Comparison of ENCODE assay signal across 9 mouse cellular contexts in the genomic region with DNA sequence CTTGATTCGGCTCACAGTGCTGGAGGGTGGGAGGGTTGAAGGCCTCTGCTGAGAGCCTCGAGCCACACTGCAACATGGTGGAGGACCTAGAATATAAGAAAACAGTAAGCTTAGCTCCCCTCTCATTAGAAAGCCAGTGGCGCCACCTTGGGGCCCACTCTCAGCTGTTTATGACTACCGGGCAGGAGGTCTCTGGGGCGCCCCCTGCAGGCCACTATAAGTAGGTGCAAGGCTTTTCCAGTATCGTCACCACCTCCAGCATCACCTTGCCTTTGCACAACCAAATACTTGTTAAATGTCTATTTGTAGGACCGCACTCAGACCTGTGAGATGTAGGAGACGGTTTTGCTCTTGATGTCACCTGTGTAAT. TPM values are rescaled to one million over a fixed set of nuclear protein-coding genes. Genes with fewer than 3 reads are reported as not detected.
DNase-seq lines count a peak whose midpoint lies in the region; ATAC-seq lines count a peak whose summit lies in the region.
"Had no signal": no experiment of that assay in that cellular context is flagged by ENCODE, and none has a peak within 500 bp of the region (broad histone marks: within the 10 kb centered on the region; RNA-seq: fewer than 3 reads in every experiment).

No protein-coding gene starts in this region.

- 43% methylated on average over 8 of the region's 8 CpGs for WGBS in hindbrain, embryonic 10.5 days
- WGBS in hindbrain, embryonic 16.5 days, result 39% methylated on average over 8 of the region's 8 CpGs
- 39% methylated on average over 8 of the region's 8 CpGs for WGBS in heart, embryonic 10.5 days

- H3K27ac ChIP-seq in hindbrain, embryonic 10.5 days, result no peak overlapping the region
- no peak overlapping the region for H3K27ac ChIP-seq in hindbrain, embryonic 16.5 days (ENCODE audit: low read depth, low read length)
- no peak overlapping the region for H3K27ac ChIP-seq in heart, embryonic 10.5 days
- H3K27ac ChIP-seq: midbrain, embryonic 12.5 days had no signal

- H3K4me2 ChIP-seq in hindbrain, embryonic 16.5 days (ENCODE audit: low read length), result no peak overlapping the region
- H3K4me2 ChIP-seq: midbrain, embryonic 12.5 days had no signal

- peak; percentile 60 for DNase-seq in hindbrain, embryonic 10.5 days (ENCODE audit: low spot score)
- DNase-seq in adrenal gland, adult 2 months, result peak; percentile 34
- DNase-seq in embryo, embryonic 10 days (ENCODE audit: low spot score), result peak; percentile 66
- peak; percentile 90 for DNase-seq in heart, embryonic 10.5 days (ENCODE audit: low spot score)
- peak; percentile 71 to 80 for DNase-seq in layer of hippocampus, postnatal 10 days (ENCODE audit: low spot score in 2 of 2)
- DNase-seq in lung, postnatal 36 days, result peak; percentile 76
- peak; percentile 73 to 90 for DNase-seq in spleen, postnatal 10 days (ENCODE audit: low spot score in 2 of 2)

- no peak overlapping the region for H3K9ac ChIP-seq in hindbrain, embryonic 16.5 days (ENCODE audit: low read depth, low read length)
- H3K9ac ChIP-seq: midbrain, embryonic 12.5 days had no signal

- no peaks in the 10 kb centered on the region for H3K36me3 ChIP-seq in hindbrain, embryonic 10.5 days
- no peaks in the 10 kb centered on the region for H3K36me3 ChIP-seq in hindbrain, embryonic 16.5 days (ENCODE audit: control insufficient read depth, insufficient read depth, low read length)
- H3K36me3 ChIP-seq in heart, embryonic 10.5 days, result no peaks in the 10 kb centered on the region
- H3K36me3 ChIP-seq: midbrain, embryonic 12.5 days had no signal

- no peak overlapping the region for H3K4me3 ChIP-seq in hindbrain, embryonic 10.5 days
- H3K4me3 ChIP-seq in hindbrain, embryonic 16.5 days (ENCODE audit: low read length), result no peak overlapping the region
- no peak overlapping the region for H3K4me3 ChIP-seq in heart, embryonic 10.5 days
- H3K4me3 ChIP-seq: midbrain, embryonic 12.5 days had no signal

- H3K4me1 ChIP-seq in hindbrain, embryonic 10.5 days (replicated peaks), result peaks cover 16% of the 10 kb centered on the region
- H3K4me1 ChIP-seq in hindbrain, embryonic 16.5 days (ENCODE audit: control insufficient read depth, insufficient read depth, low read depth, low read length), result no peaks in the 10 kb centered on the region
- peaks cover 8% of the 10 kb centered on the region for H3K4me1 ChIP-seq in heart, embryonic 10.5 days
- H3K4me1 ChIP-seq: midbrain, embryonic 12.5 days had no signal

- no peak for ATAC-seq in hindbrain, embryonic 16.5 days

- H3K9me3 ChIP-seq in hindbrain, embryonic 10.5 days, result no peaks in the 10 kb centered on the region
- H3K9me3 ChIP-seq in hindbrain, embryonic 16.5 days (ENCODE audit: control insufficient read depth, low read length), result no peaks in the 10 kb centered on the region
- no peaks in the 10 kb centered on the region for H3K9me3 ChIP-seq in heart, embryonic 10.5 days
- H3K9me3 ChIP-seq: midbrain, embryonic 12.5 days had no signal

- H3K27me3 ChIP-seq in hindbrain, embryonic 10.5 days (ENCODE audit: insufficient read depth, poor library complexity, severe bottlenecking), result no peaks in the 10 kb centered on the region
- no peaks in the 10 kb centered on the region for H3K27me3 ChIP-seq in hindbrain, embryonic 16.5 days (replicated peaks; ENCODE audit: control insufficient read depth, insufficient read depth, low read length)
- peaks cover 19% of the 10 kb centered on the region; the same call in 1 of the 2 replicates for H3K27me3 ChIP-seq in heart, embryonic 10.5 days (ENCODE audit: insufficient read depth, poor library complexity, severe bottlenecking)
- H3K27me3 ChIP-seq: midbrain, embryonic 12.5 days had no signal

RNA-seq across cellular contexts. Expression of a gene that starts 21.3 kb away (rescaled TPM):
- not detected in 2 replicates for polyA plus RNA-seq in hindbrain, embryonic 10.5 days (2016; fragmentation: Nextera tagmentation; extraction: Ambion mirVana)
- polyA plus RNA-seq in hindbrain, embryonic 16.5 days (2015; fragmentation: Nextera tagmentation; extraction: Ambion mirVana), result 1.6 and 2.0 TPM in 2 replicates
- not detected for total RNA-seq in adrenal gland, adult 2 months (2021)
- polyA plus RNA-seq in adrenal gland, adult 2 months (2012; rRNA removed), result not detected in 2 replicates
- polyA plus RNA-seq in heart, embryonic 10.5 days (2016; fragmentation: Nextera tagmentation; extraction: Ambion mirVana), result not detected in 2 replicates
- total RNA-seq in layer of hippocampus, postnatal 10 days (2021), result 1 to 10 TPM; 1.6 to 2.7 TPM

RNA-seq across cellular contexts. Expression of a gene that starts 24.9 kb away (rescaled TPM):
- 4,383 and 4,938 TPM in 2 replicates for polyA plus RNA-seq in hindbrain, embryonic 10.5 days (2016; fragmentation: Nextera tagmentation; extraction: Ambion mirVana)
- polyA plus RNA-seq in hindbrain, embryonic 16.5 days (2015; fragmentation: Nextera tagmentation; extraction: Ambion mirVana), result 6,688 and 8,147 TPM in 2 replicates
- total RNA-seq in adrenal gland, adult 2 months (2021), result 1,000 to 10,000 TPM; 1,707 to 1,770 TPM
- 1,248 and 1,571 TPM in 2 replicates for polyA plus RNA-seq in adrenal gland, adult 2 months (2012; rRNA removed)
- 9,075 and 12,184 TPM in 2 replicates for polyA plus RNA-seq in heart, embryonic 10.5 days (2016; fragmentation: Nextera tagmentation; extraction: Ambion mirVana)
- total RNA-seq in layer of hippocampus, postnatal 10 days (2021), result 100 to 1,000 TPM; 562 to 789 TPM

RNA-seq across cellular contexts. Expression of a gene that starts 26.4 kb away (rescaled TPM):
- 29.7 and 30.8 TPM in 2 replicates for polyA plus RNA-seq in hindbrain, embryonic 10.5 days (2016; fragmentation: Nextera tagmentation; extraction: Ambion mirVana)
- 15.8 and 20.1 TPM in 2 replicates for polyA plus RNA-seq in hindbrain, embryonic 16.5 days (2015; fragmentation: Nextera tagmentation; extraction: Ambion mirVana)
- total RNA-seq in adrenal gland, adult 2 months (2021), result 1 to 10 TPM; 5.2 to 7.4 TPM
- 3.0 and 3.4 TPM in 2 replicates for polyA plus RNA-seq in adrenal gland, adult 2 months (2012; rRNA removed)
- 14.9 and 16.8 TPM in 2 replicates for polyA plus RNA-seq in heart, embryonic 10.5 days (2016; fragmentation: Nextera tagmentation; extraction: Ambion mirVana)
- total RNA-seq in layer of hippocampus, postnatal 10 days (2021), result 10 to 100 TPM; 28.3 to 28.5 TPM

RNA-seq across cellular contexts. Expression of a gene that starts 34.4 kb away (rescaled TPM):
- 6.2 and 6.4 TPM in 2 replicates for polyA plus RNA-seq in hindbrain, embryonic 10.5 days (2016; fragmentation: Nextera tagmentation; extraction: Ambion mirVana)
- polyA plus RNA-seq in hindbrain, embryonic 16.5 days (2015; fragmentation: Nextera tagmentation; extraction: Ambion mirVana), result 0.61 and 1.3 TPM in 2 replicates
- under 1 TPM in 1 of 2 experiments, not detected in 1; 0.75 TPM for total RNA-seq in adrenal gland, adult 2 months (2021)
- 0.36 TPM in 1 of 2 replicates, not detected in the other for polyA plus RNA-seq in adrenal gland, adult 2 months (2012; rRNA removed)
- 13.9 and 16.8 TPM in 2 replicates for polyA plus RNA-seq in heart, embryonic 10.5 days (2016; fragmentation: Nextera tagmentation; extraction: Ambion mirVana)
- total RNA-seq in layer of hippocampus, postnatal 10 days (2021), result 1 to 10 TPM; 2.3 to 4.1 TPM

RNA-seq across cellular contexts. Expression of a gene that starts 37.9 kb away (rescaled TPM):
- polyA plus RNA-seq in hindbrain, embryonic 10.5 days (2016; fragmentation: Nextera tagmentation; extraction: Ambion mirVana), result 2,485 and 2,589 TPM in 2 replicates
- 2,714 and 3,255 TPM in 2 replicates for polyA plus RNA-seq in hindbrain, embryonic 16.5 days (2015; fragmentation: Nextera tagmentation; extraction: Ambion mirVana)
- total RNA-seq in adrenal gland, adult 2 months (2021), result 1,000 to 10,000 TPM; 2,365 to 2,621 TPM
- 1,833 and 2,428 TPM in 2 replicates for polyA plus RNA-seq in adrenal gland, adult 2 months (2012; rRNA removed)
- polyA plus RNA-seq in heart, embryonic 10.5 days (2016; fragmentation: Nextera tagmentation; extraction: Ambion mirVana), result 4,954 and 6,566 TPM in 2 replicates
- 100 to 1,000 TPM; 667 to 733 TPM for total RNA-seq in layer of hippocampus, postnatal 10 days (2021)

Comparison
In these comparisons a context has a peak if more than half of its experiments do, and no peak if none do; other contexts are left out.
1. DNase-seq: peak in every context shown above with its lines; median percentile 90 in heart, embryonic 10.5 days; 82 in spleen, postnatal 10 days; 76 in lung, postnatal 36 days; 76 in layer of hippocampus, postnatal 10 days; 66 in embryo, embryonic 10 days; 60 in hindbrain, embryonic 10.5 days; 34 in adrenal gland, adult 2 months.